Mouse (Mus musculus) hindbrain, embryonic 10.5 days (tissue): ENCODE data around the gene Cenpf. TPM values are rescaled to one million over a fixed set of nuclear protein-coding genes. Genes with fewer than 3 reads are reported as not detected.
A peak's percentile ranks its signal among the peaks of the same experiment; 100 is the strongest.

Experiments used
- DNase-seq: peaks from one replicate; pipeline ENCODE4 v3.0.0-alpha.2; 2017; ENCODE audit warnings: low spot score
- H3K27ac ChIP-seq: fragments of 300-500 bp; sonication (generic); 2 replicates; pipeline ENCODE4 v1.5.1; 2016; ENCODE audit warnings: mild to moderate bottlenecking, moderate library complexity
- H3K27me3 ChIP-seq: fragments of 300-500 bp; sonication (generic); 2 replicates; pipeline ENCODE4 v1.6.1; 2016; ENCODE audit warnings: mild to moderate bottlenecking; ENCODE audit not compliant: poor library complexity, insufficient read depth, severe bottlenecking
- H3K36me3 ChIP-seq: fragments of 300-500 bp; sonication (generic); 2 replicates; pipeline ENCODE4 v1.6.1; 2016; ENCODE audit warnings: mild to moderate bottlenecking, moderate library complexity
- H3K4me1 ChIP-seq: fragments of 300-500 bp; sonication (generic); replicated peaks from 2 replicates; pipeline ENCODE4 v1.6.1; 2016; ENCODE audit warnings: mild to moderate bottlenecking
- H3K4me3 ChIP-seq: fragments of 300-500 bp; sonication (generic); 2 replicates; pipeline ENCODE4 v1.5.1; 2016; ENCODE audit warnings: mild to moderate bottlenecking, moderate library complexity
- H3K9me3 ChIP-seq: fragments of 300-500 bp; sonication (generic); 2 replicates; pipeline ENCODE4 v1.6.1; 2016; ENCODE audit warnings: mild to moderate bottlenecking, moderate library complexity
- WGBS: fragments of 180-500 bp; shearing (Covaris S2); methylation state at CpG from one replicate; pipeline ENCODE4 v1.1.7; 2016; 5-methylcytosine and 5-hydroxymethylcytosine counted together
- polyA plus RNA-seq: library from polyadenylated mRNA; unstranded; fragments of >200 nt; fragmentation: Nextera tagmentation; extraction: Ambion mirVana; gene quantifications from 2 replicates; pipeline ENCODE4 v1.2.1, GENCODE M21; 2016

Gene Cenpf
- polyA plus RNA-seq, 1 experiment from 2014 or later = 71.0 TPM

DNA sequence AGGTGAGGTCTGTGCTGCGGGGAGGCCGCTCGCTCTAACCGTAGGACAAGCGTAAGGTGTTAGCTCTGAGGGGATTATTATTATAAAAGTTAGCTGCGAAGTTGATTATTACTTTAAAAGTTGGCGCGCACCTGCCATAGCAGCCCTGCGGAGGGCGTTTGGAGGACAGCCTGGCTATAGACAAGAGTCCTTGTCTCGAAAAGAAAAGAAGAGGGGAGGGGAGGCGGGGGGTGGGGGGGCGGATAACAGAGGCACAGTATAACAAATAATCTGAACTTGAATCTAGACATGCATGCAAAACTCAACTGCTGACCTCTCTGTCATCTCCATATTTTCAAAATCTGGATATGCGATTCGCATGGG is 483 bp upstream of the Cenpf start:
- peaks cover 43% of the 10 kb centered on the region for H3K4me1 ChIP-seq
- H3K27ac ChIP-seq = peak overlapping the region; percentile 94
- H3K9me3 ChIP-seq = no peaks in the 10 kb centered on the region
- H3K27me3 ChIP-seq = no peaks in the 10 kb centered on the region
- WGBS = 1% methylated on average over 15 of the region's 15 CpGs
- H3K36me3 ChIP-seq = peaks cover 27% of the 10 kb centered on the region
- H3K4me3 ChIP-seq = peak overlapping the region; percentile 94
- DNase-seq = no peak

DNA sequence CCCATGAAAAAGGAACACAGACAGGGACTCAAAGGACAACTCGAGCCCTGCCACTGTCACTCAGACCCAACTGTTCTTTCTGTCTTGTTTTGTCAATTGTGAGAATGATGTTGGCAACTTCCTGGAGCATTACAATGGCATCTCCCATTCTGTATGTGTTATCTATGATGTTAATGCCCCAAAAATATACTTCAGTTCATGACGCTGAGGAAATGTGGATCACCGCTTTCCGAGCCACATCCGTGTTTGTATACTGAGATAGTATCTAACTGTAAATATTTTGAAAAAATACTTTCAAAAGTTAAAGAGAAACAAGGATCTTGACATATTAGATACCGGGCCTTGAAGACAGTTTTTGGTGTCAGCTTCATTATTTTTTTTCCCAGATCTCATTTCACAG is 1.9 kb downstream of the Cenpf start:
- Histone ChIP-seq H3K27ac (no peak overlapping the region), H3K27me3 (no peaks in the 10 kb centered on the region), H3K4me3 (peak overlapping the region; percentile 94), H3K9me3 (no peaks in the 10 kb centered on the region), H3K36me3 (peaks cover 50% of the 10 kb centered on the region), H3K4me1 (peaks cover 39% of the 10 kb centered on the region)
- WGBS = 91% methylated on average over 6 of the region's 6 CpGs
- DNase-seq = no peak

- Histone ChIP-seq H3K27me3 (no peaks in the 10 kb centered on the region), H3K27ac (no peak overlapping the region), H3K36me3 (peaks cover 61% of the 10 kb centered on the region), H3K4me3 (no peak overlapping the region), H3K9me3 (no peaks in the 10 kb centered on the region), H3K4me1 (peaks cover 35% of the 10 kb centered on the region)
- WGBS = 95% methylated on average over 9 of the region's 9 CpGs
- no peak for DNase-seq
Measured at GRCm38 (mm10) chr1:189684786-189685415, 3.0 kb downstream of the Cenpf start.

DNA sequence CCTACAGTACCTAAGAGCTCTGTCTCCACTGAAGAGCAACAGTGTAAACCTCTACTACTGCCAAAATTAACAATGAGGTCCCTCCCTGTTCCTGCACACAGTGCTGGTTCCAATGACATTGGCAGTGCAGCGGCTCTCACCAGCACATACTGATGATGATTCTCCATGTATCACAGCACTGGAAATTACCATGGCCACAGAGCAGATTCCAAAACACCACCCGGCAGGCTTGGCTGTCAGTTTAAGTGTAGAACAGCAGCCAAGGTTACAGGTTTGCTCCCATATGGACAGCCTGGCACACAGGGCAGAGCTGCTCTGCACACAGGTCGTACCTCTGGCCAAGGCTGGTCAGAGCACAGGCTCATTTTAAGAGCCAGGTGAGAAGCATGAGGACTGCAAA is 8.3 kb downstream of the Cenpf start:
- Histone ChIP-seq H3K27ac (no peak overlapping the region), H3K27me3 (no peaks in the 10 kb centered on the region), H3K4me3 (no peak overlapping the region), H3K4me1 (no peaks in the 10 kb centered on the region), H3K9me3 (no peaks in the 10 kb centered on the region), H3K36me3 (peaks cover 96% of the 10 kb centered on the region)
- 94% methylated on average over 3 of the region's 3 CpGs for WGBS
- no peak for DNase-seq

- no peak for DNase-seq
- Histone ChIP-seq H3K9me3 (no peaks in the 10 kb centered on the region), H3K36me3 (peaks cover 96% of the 10 kb centered on the region), H3K4me3 (no peak overlapping the region), H3K27ac (no peak overlapping the region), H3K4me1 (no peaks in the 10 kb centered on the region), H3K27me3 (no peaks in the 10 kb centered on the region)
- 92% methylated on average over 4 of the region's 4 CpGs for WGBS
Measured at GRCm38 (mm10) chr1:189675953-189676352, 11.9 kb downstream of the Cenpf start.

GRCm38 (mm10) chr1:189675421-189675820 is 12.5 kb downstream of the Cenpf start:
- Histone ChIP-seq H3K4me3 (no peak overlapping the region), H3K36me3 (peaks cover 96% of the 10 kb centered on the region), H3K4me1 (no peaks in the 10 kb centered on the region), H3K27ac (no peak overlapping the region), H3K9me3 (no peaks in the 10 kb centered on the region), H3K27me3 (no peaks in the 10 kb centered on the region)
- DNase-seq = no peak
- 95% methylated on average over 1 of the region's 1 CpGs for WGBS

DNA sequence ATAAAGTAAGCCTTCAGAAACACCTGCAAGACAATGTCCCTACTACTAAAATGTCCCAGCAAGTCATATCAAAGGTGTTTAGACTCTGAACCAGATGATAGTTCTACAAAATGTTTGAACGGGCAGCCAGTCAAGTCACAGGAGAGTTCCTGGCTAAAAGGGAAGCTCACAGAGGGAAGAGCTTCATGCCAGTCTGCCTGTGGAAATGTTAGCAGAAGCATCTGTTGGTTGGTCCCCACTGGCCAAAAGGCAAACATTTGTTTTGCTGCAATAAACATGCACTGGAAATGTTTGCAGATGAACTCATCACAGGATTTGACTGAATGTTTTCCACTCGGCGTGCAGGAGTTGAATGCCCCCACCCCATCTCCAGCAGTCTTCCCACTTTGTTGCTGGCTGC is 21.9 kb downstream of the Cenpf start:
- DNase-seq = no peak
- Histone ChIP-seq H3K36me3 (peaks cover 82% of the 10 kb centered on the region), H3K27me3 (no peaks in the 10 kb centered on the region), H3K27ac (no peak overlapping the region), H3K4me1 (no peaks in the 10 kb centered on the region), H3K9me3 (no peaks in the 10 kb centered on the region), H3K4me3 (no peak overlapping the region)
- 93% methylated on average over 3 of the region's 3 CpGs for WGBS

- Histone ChIP-seq H3K27me3 (no peaks in the 10 kb centered on the region), H3K9me3 (no peaks in the 10 kb centered on the region), H3K36me3 (peaks cover 82% of the 10 kb centered on the region), H3K4me1 (no peaks in the 10 kb centered on the region), H3K4me3 (no peak overlapping the region), H3K27ac (no peak overlapping the region)
- no peak for DNase-seq
- WGBS = 80% methylated on average over 4 of the region's 4 CpGs
Measured at GRCm38 (mm10) chr1:189664873-189665144, 23.1 kb downstream of the Cenpf start.

DNA sequence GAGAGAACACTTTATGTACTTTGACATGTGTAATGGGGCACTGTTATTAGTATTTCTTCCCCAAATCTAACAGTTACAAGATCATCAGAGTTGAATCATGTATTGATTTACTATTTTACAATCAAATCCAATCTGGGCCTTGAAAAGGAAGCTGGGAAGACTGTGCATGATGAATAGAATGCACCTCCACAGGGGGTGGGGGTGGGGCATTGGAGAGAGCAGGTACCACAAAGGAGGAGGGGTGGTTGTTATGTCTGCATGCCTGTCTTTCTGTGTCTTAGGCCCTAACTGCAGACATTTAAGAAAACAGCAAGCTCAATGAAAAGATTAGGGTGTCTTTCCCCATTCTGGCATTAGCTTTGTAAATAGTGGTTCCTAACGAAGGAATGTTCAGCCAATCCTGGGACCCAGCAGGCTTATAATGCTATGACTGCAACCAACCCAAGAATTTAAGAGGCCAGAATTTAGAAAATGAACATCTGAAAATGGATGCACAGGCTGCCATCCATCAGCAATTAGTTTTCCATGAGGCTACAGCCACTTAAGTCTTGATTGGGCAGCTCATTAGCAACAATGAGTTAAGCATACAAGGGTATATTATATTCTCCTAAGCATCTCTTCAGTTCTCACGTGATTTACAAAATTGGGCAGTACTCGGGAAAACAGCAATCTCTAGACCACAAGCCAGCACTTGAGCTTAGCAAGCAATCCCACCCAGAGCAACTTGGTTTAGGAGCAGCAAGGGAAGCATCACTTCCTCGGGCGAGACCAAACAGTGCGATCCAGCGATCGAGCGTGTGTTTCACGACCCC is 23.6 kb downstream of the Cenpf start:
- Histone ChIP-seq H3K27me3 (no peaks in the 10 kb centered on the region), H3K4me3 (no peak overlapping the region), H3K36me3 (peaks cover 82% of the 10 kb centered on the region), H3K9me3 (no peaks in the 10 kb centered on the region), H3K4me1 (no peaks in the 10 kb centered on the region), H3K27ac (no peak overlapping the region)
- DNase-seq = no peak
- WGBS = 73% methylated on average over 10 of the region's 10 CpGs

GRCm38 (mm10) chr1:189663437-189663836 is 24.4 kb downstream of the Cenpf start:
- Histone ChIP-seq H3K4me3 (no peak overlapping the region), H3K27me3 (no peaks in the 10 kb centered on the region), H3K27ac (no peak overlapping the region), H3K4me1 (no peaks in the 10 kb centered on the region), H3K36me3 (peaks cover 82% of the 10 kb centered on the region), H3K9me3 (no peaks in the 10 kb centered on the region)
- no peak for DNase-seq
- WGBS = 84% methylated on average over 1 of the region's 1 CpGs

- Histone ChIP-seq H3K27ac (no peak overlapping the region), H3K4me1 (no peaks in the 10 kb centered on the region), H3K36me3 (peaks cover 82% of the 10 kb centered on the region), H3K4me3 (no peak overlapping the region), H3K9me3 (no peaks in the 10 kb centered on the region), H3K27me3 (no peaks in the 10 kb centered on the region)
- DNase-seq = no peak
Measured at GRCm38 (mm10) chr1:189661856-189662255, 26.0 kb downstream of the Cenpf start.

DNA sequence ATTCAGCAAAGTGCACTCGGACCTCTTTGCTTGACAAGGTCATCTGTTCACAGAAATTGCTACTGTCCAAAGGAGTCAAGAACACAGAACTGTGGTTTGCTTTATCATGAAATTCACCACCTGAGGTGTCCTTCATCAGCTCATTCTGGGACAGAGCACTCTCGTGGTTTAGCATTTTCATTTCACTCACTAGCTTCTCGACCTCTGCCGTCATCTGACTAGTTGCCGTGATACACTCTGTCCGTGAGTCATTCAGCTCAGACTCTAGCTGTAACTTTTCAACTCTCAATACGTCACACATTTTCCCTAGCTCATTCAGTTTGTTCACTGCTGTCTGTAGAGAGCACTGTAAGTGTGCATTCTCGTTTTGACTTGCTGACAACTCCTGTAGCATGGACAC is 30.5 kb downstream of the Cenpf start:
- WGBS = 92% methylated on average over 8 of the region's 8 CpGs

GRCm38 (mm10) chr1:189653746-189654145 is 34.1 kb downstream of the Cenpf start:
- Histone ChIP-seq H3K4me3 (no peak overlapping the region), H3K27me3 (no peaks in the 10 kb centered on the region)

More for the DNA sequence above, 30.5 kb downstream of the Cenpf start:
- Histone ChIP-seq H3K4me1 (no peaks in the 10 kb centered on the region), H3K36me3 (peaks cover 97% of the 10 kb centered on the region), H3K27me3 (no peaks in the 10 kb centered on the region), H3K27ac (no peak overlapping the region), H3K9me3 (no peaks in the 10 kb centered on the region), H3K4me3 (no peak overlapping the region)
- DNase-seq = no peak

More at GRCm38 (mm10) chr1:189653746-189654145, 34.1 kb downstream of the Cenpf start:
- Histone ChIP-seq H3K27ac (no peak overlapping the region), H3K4me1 (no peaks in the 10 kb centered on the region), H3K9me3 (no peaks in the 10 kb centered on the region), H3K36me3 (peaks cover 99% of the 10 kb centered on the region)
- WGBS = 85% methylated on average over 3 of the region's 3 CpGs
- no peak for DNase-seq
